Mouse (Mus musculus) limb, embryonic 11.5 days (tissue): ENCODE measurements around the gene Lgals1. TPM values are rescaled to one million over a fixed set of nuclear protein-coding genes. Genes with fewer than 3 reads are reported as not detected.
A peak's percentile ranks its signal among the peaks of the same experiment; 100 is the strongest.

Experiments used
- ATAC-seq: fragments of 200-750 bp; cut with Nextera tagmentation; 2 replicates; pipeline ENCODE4 v1.8.0; 2017; ENCODE audit warnings: low read depth; ENCODE audit not compliant: insufficient number of reproducible peaks, low FRiP score, low TSS enrichment
- DNase-seq: peaks from one replicate; pipeline ENCODE4 v3.0.0-alpha.2; 2015; ENCODE audit warnings: low spot score
- H3K27ac ChIP-seq: fragments of 300-500 bp; sonication (generic); replicated peaks from 2 replicates; pipeline ENCODE4 v1.5.1; 2014; ENCODE audit warnings: low read depth, mild to moderate bottlenecking, low read length
- H3K27me3 ChIP-seq: fragments of 300-500 bp; sonication (generic); 2 replicates; pipeline ENCODE4 v1.6.1; 2014; ENCODE audit warnings: mild to moderate bottlenecking, low read length, mixed read lengths; ENCODE audit not compliant: control insufficient read depth, insufficient read depth
- H3K36me3 ChIP-seq: fragments of 300-500 bp; sonication (generic); 2 replicates; pipeline ENCODE4 v1.6.1; 2014; ENCODE audit warnings: mild to moderate bottlenecking, low read length, moderate library complexity, mixed read lengths; ENCODE audit not compliant: control insufficient read depth, insufficient read depth
- H3K4me1 ChIP-seq: fragments of 300-500 bp; sonication (generic); 2 replicates; pipeline ENCODE4 v1.6.1; 2014; ENCODE audit warnings: low read length, mixed read lengths; ENCODE audit not compliant: control insufficient read depth, insufficient read depth
- H3K4me2 ChIP-seq: fragments of 300-500 bp; sonication (generic); 2 replicates; pipeline ENCODE4 v1.6.1; 2014; ENCODE audit warnings: low read depth, mild to moderate bottlenecking, moderate library complexity; ENCODE audit not compliant: severe bottlenecking
- H3K4me3 ChIP-seq: fragments of 300-500 bp; sonication (generic); 2 replicates; pipeline ENCODE4 v1.5.1; 2014; ENCODE audit warnings: low read depth, low read length
- H3K9ac ChIP-seq: fragments of 300-500 bp; sonication (generic); 2 replicates; pipeline ENCODE4 v1.6.1; 2014; ENCODE audit warnings: mild to moderate bottlenecking, low read length
- H3K9me3 ChIP-seq: fragments of 300-500 bp; sonication (generic); 2 replicates; pipeline ENCODE4 v1.6.1; 2016; ENCODE audit warnings: low read length; ENCODE audit not compliant: control insufficient read depth
- WGBS: fragments of 180-500 bp; shearing (Covaris S2); extraction: QIAGEN DNeasy Blood & Tissue Kit; methylation state at CpG from one replicate; pipeline ENCODE4 v1.1.7; 2014; 5-methylcytosine and 5-hydroxymethylcytosine counted together
- microRNA-seq: library from miRNA; unstranded; fragments of <30 nt; microRNA quantifications from one replicate; pipeline ENCODE4, GENCODE M21; 2016
- polyA plus RNA-seq: library from polyadenylated mRNA; unstranded; fragments of >200 nt; fragmentation: Nextera tagmentation; extraction: Ambion mirVana; gene quantifications from 2 replicates; pipeline ENCODE4 v1.2.1, GENCODE M21; 2014

Gene Lgals1
- polyA plus RNA-seq, 1 experiment from 2014 or later, result 570 TPM

- Histone ChIP-seq H3K9me3 (no peaks in the 10 kb centered on the region), H3K4me2 (no peak overlapping the region), H3K27me3 (no peaks in the 10 kb centered on the region), H3K27ac (no peak overlapping the region), H3K9ac (no peak overlapping the region), H3K4me3 (no peak overlapping the region), H3K4me1 (peaks cover 13% of the 10 kb centered on the region), H3K36me3 (peaks cover 3% of the 10 kb centered on the region; the same call in 1 of the 2 replicates)
- no peak for DNase-seq
- ATAC-seq, result no peak
- WGBS, result 89% methylated on average over 8 of the region's 8 CpGs
Measured at GRCm38 (mm10) chr15:78977676-78978159, 51.2 kb downstream of the Lgals1 start.

- no peak overlapping the region for H3K4me3 ChIP-seq
- H3K9me3 ChIP-seq, result no peaks in the 10 kb centered on the region
- no peak overlapping the region for H3K9ac ChIP-seq
- peak; percentile 29; the same call in 1 of the 2 replicates for ATAC-seq
- DNase-seq, result peak; percentile 67
- no peaks in the 10 kb centered on the region for H3K36me3 ChIP-seq
- H3K4me1 ChIP-seq, result peaks cover 18% of the 10 kb centered on the region
- WGBS, result 6% methylated on average over 4 of the region's 4 CpGs
- no peak overlapping the region for H3K4me2 ChIP-seq
- H3K27ac ChIP-seq, result peak overlapping the region; percentile 16; the same call in 1 of the 2 replicates
- no peaks in the 10 kb centered on the region for H3K27me3 ChIP-seq
Measured at GRCm38 (mm10) chr15:78978875-78979274, 52.4 kb downstream of the Lgals1 start.

Small RNA genes lying within 50 kb of the gene (microRNA-seq; reads per million reads assigned to microRNA genes)
- not detected for gene Mir6955

Other genes with a start within 250 kb of the Lgals1 start
- gene Elfn2, start 208.0 kb upstream of the Lgals1 start, polyA plus RNA-seq, result not detected in 2 replicates
- gene Mfng, start 153.2 kb upstream of the Lgals1 start, polyA plus RNA-seq, result 5.3 and 7.5 TPM in 2 replicates
- 3.4 and 3.5 TPM in 2 replicates for gene Card10, start 123.7 kb upstream of the Lgals1 start, polyA plus RNA-seq
- gene Cdc42ep1, start 84.1 kb upstream of the Lgals1 start, polyA plus RNA-seq, result 11.2 and 12.6 TPM in 2 replicates
- gene Lgals2, start 71.2 kb upstream of the Lgals1 start, polyA plus RNA-seq, result not detected in 2 replicates
- gene Gga1, start 49.5 kb upstream of the Lgals1 start, polyA plus RNA-seq, result 30.9 and 32.7 TPM in 2 replicates
- 0.92 and 1.0 TPM in 2 replicates for gene Gm49510, start 27.1 kb upstream of the Lgals1 start, polyA plus RNA-seq
- gene Sh3bp1, start 27.0 kb upstream of the Lgals1 start, polyA plus RNA-seq, result 45.0 and 50.9 TPM in 2 replicates
- 38.2 and 39.6 TPM in 2 replicates for gene Pdxp, start 12.8 kb upstream of the Lgals1 start, polyA plus RNA-seq
- gene Nol12, start 8.2 kb downstream of the Lgals1 start, polyA plus RNA-seq, result 72.7 and 76.3 TPM in 2 replicates
- 47.9 and 50.8 TPM in 2 replicates for gene Triobp, start 21.0 kb downstream of the Lgals1 start, polyA plus RNA-seq
- 271 and 369 TPM in 2 replicates for gene H1f0, start 101.7 kb downstream of the Lgals1 start, polyA plus RNA-seq
- gene Galr3, start 115.2 kb downstream of the Lgals1 start, polyA plus RNA-seq, result not detected in 2 replicates
- 56.7 and 63.2 TPM in 2 replicates for gene Ankrd54, start 136.2 kb downstream of the Lgals1 start, polyA plus RNA-seq
- 275 and 280 TPM in 2 replicates for gene Eif3l, start 148.5 kb downstream of the Lgals1 start, polyA plus RNA-seq
- 7.8 and 8.1 TPM in 2 replicates for gene Micall1, start 182.2 kb downstream of the Lgals1 start, polyA plus RNA-seq
- 354 and 385 TPM in 2 replicates for gene Polr2f, start 214.3 kb downstream of the Lgals1 start, polyA plus RNA-seq
- gene 1700088E04Rik, start 214.5 kb downstream of the Lgals1 start, polyA plus RNA-seq, result 4.5 and 5.1 TPM in 2 replicates
- gene Sox10, start 238.5 kb downstream of the Lgals1 start, polyA plus RNA-seq, result 3.5 and 3.9 TPM in 2 replicates